Comparison of ENCODE assay signal across 1 mouse cellular context in genomic region chr7:45524841-45525621, GRCm38 (mm10).
A peak's percentile ranks its signal among the peaks of the same experiment; 100 is the strongest.
TF ChIP-seq lines count a peak whose summit lies in the region.

No protein-coding gene starts in this region.

TF ChIP-seq in MEL, 35 proteins besides CTCF, POLR2A, EP300 and RAD21:
- TF ChIP-seq UBTF (IDR thresholded peaks at IDR 0.05; ENCODE audit: borderline replicate concordance, insufficient read depth, low read depth, low read length) = 0 out of 2 replicates have a peak, but pooled peaks have one; percentile 52
- TF ChIP-seq POLR2AphosphoS2 (IDR thresholded peaks at IDR 0.05; ENCODE audit: low read length) = no peak
- no peak for TF ChIP-seq ZKSCAN1 (IDR thresholded peaks at IDR 0.05; ENCODE audit: low read depth, low read length)
- TF ChIP-seq JUND (IDR thresholded peaks at IDR 0.05; ENCODE audit: low read depth, low read length) = no peak
- peak; percentile 100 for TF ChIP-seq ETS1 (IDR thresholded peaks at IDR 0.05; ENCODE audit: low read depth, low read length)
- TF ChIP-seq MAZ (IDR thresholded peaks at IDR 0.05; ENCODE audit: low read depth, low read length) = peak; percentile 75; the same call in 1 of the 2 replicates
- TF ChIP-seq E2F4 (IDR thresholded peaks at IDR 0.05; ENCODE audit: borderline replicate concordance, low read depth, low read length) = no peak
- TF ChIP-seq USF2 (IDR thresholded peaks at IDR 0.05; ENCODE audit: borderline replicate concordance in 1 of 2, insufficient read depth in 1 of 2, low read depth in 1 of 2, low read length in 2 of 2) = no peak
- peak; percentile 57; the same call in 1 of the 2 replicates for TF ChIP-seq MYC (IDR thresholded peaks at IDR 0.05; ENCODE audit: low read depth, low read length)
- no peak for TF ChIP-seq CHD1 (IDR thresholded peaks at IDR 0.05; ENCODE audit: low read depth, low read length)
- TF ChIP-seq MAX (IDR thresholded peaks at IDR 0.05; ENCODE audit: low read length) = peak; percentile 54; the same call in 1 of the 2 replicates
- peak; percentile 39; the same call in 1 of the 2 replicates for TF ChIP-seq ELF1 (IDR thresholded peaks at IDR 0.05; ENCODE audit: low read depth, low read length)
- no peak for TF ChIP-seq CHD2 (IDR thresholded peaks at IDR 0.05; ENCODE audit: low read length)
- peak; percentile 30; the same call in 1 of the 2 replicates for TF ChIP-seq MAFK (IDR thresholded peaks at IDR 0.05; ENCODE audit: borderline replicate concordance, low read depth, low read length)
- peak; percentile 36; the same call in 1 of the 2 replicates for TF ChIP-seq ZMIZ1 (IDR thresholded peaks at IDR 0.05; ENCODE audit: low read depth, low read length)
- TF ChIP-seq MEF2A (IDR thresholded peaks at IDR 0.05; ENCODE audit: extremely low read depth, insufficient replicate concordance, low read depth, low read length, poor library complexity, severe bottlenecking) = no peak
- TF ChIP-seq MYB (IDR thresholded peaks at IDR 0.05; ENCODE audit: low read depth, low read length) = no peak
- no peak for TF ChIP-seq ZNF384 (IDR thresholded peaks at IDR 0.05; ENCODE audit: low read depth, low read length)
- peak; percentile 99 for TF ChIP-seq TCF12 (IDR thresholded peaks at IDR 0.05; ENCODE audit: low read depth, low read length)
- peak; percentile 76 for TF ChIP-seq MXI1 (IDR thresholded peaks at IDR 0.05; ENCODE audit: low read depth, low read length)
- TF ChIP-seq TAL1 (IDR thresholded peaks at IDR 0.05; ENCODE audit: low read length) = peak; percentile 100
- TF ChIP-seq NELFE (IDR thresholded peaks at IDR 0.05; ENCODE audit: low read depth, low read length) = no peak
- peak; percentile 97 for TF ChIP-seq SIN3A (IDR thresholded peaks at IDR 0.05; ENCODE audit: low read length)
- peak; percentile 97 for TF ChIP-seq GATA1 (IDR thresholded peaks at IDR 0.05; ENCODE audit: low read depth, low read length)
- no peak for TF ChIP-seq GABPA (IDR thresholded peaks at IDR 0.05; ENCODE audit: low read depth, low read length)
- TF ChIP-seq SMC3 (IDR thresholded peaks at IDR 0.05; ENCODE audit: low read depth, low read length) = no peak
- no peak for TF ChIP-seq ZC3H11A (IDR thresholded peaks at IDR 0.05; ENCODE audit: low read depth, low read length)
- peak; percentile 58; the same call in 1 of the 2 replicates for TF ChIP-seq BHLHE40 (IDR thresholded peaks at IDR 0.05; ENCODE audit: borderline replicate concordance, low read depth, low read length)
- peak; percentile 23; the same call in 1 of the 2 replicates for TF ChIP-seq RCOR1 (IDR thresholded peaks at IDR 0.05; ENCODE audit: low read depth, low read length)
- no peak; the same call in 1 of the 2 replicates for TF ChIP-seq HCFC1 (IDR thresholded peaks at IDR 0.05; ENCODE audit: low read depth, low read length)
- no peak for TF ChIP-seq POLR2AphosphoS5 (IDR thresholded peaks at IDR 0.05; ENCODE audit: borderline replicate concordance, low read depth, low read length)
- TF ChIP-seq TBP (IDR thresholded peaks at IDR 0.05; ENCODE audit: low read depth, low read length) = peak; percentile 56; the same call in 1 of the 2 replicates
- no peak for TF ChIP-seq KAT2A (conservative IDR thresholded peaks at IDR 0.05; ENCODE audit: low read depth, low read length)
- no peak for TF ChIP-seq NRF1 (IDR thresholded peaks at IDR 0.05; ENCODE audit: insufficient read depth, low read depth, low read length, poor library complexity, severe bottlenecking)
- TF ChIP-seq USF1 (IDR thresholded peaks at IDR 0.05; ENCODE audit: low read depth, low read length) = no peak
